Mouse (Mus musculus) brain, adult 2 months (tissue): Measurements from ENCODE around the gene 0610040J01Rik.
"Not testable (repeated sequence)": the region's sequence is repeated elsewhere in the genome, so short reads cannot be mapped to it uniquely, and the experiment has no call there.

Experiments used
- DNase-seq: peaks from one replicate; pipeline ENCODE4 v3.0.0; 2011; ENCODE audit warnings: low read depth, low spot score

The 0610040J01Rik gene

GRCm38 (mm10) chr5:63828380-63829185 lies 16.4 kb downstream of the 0610040J01Rik start:
- no peak for DNase-seq

- DNase-seq: peak; percentile 14
Measured at GRCm38 (mm10) chr5:63831054-63831453, 18.9 kb downstream of the 0610040J01Rik start.

GRCm38 (mm10) chr5:63833955-63834354 lies 21.8 kb downstream of the 0610040J01Rik start:
- DNase-seq: no peak

GRCm38 (mm10) chr5:63834435-63834834 lies 22.3 kb downstream of the 0610040J01Rik start:
- DNase-seq: no peak

GRCm38 (mm10) chr5:63837115-63837514 lies 25.0 kb downstream of the 0610040J01Rik start:
- no peak for DNase-seq

GRCm38 (mm10) chr5:63837851-63838250 lies 25.7 kb downstream of the 0610040J01Rik start:
- no peak for DNase-seq

- no peak for DNase-seq
Measured at GRCm38 (mm10) chr5:63839801-63840416, 27.7 kb downstream of the 0610040J01Rik start.

GRCm38 (mm10) chr5:63847080-63847479 lies 34.9 kb downstream of the 0610040J01Rik start:
- DNase-seq: no peak

- no peak for DNase-seq
Measured at GRCm38 (mm10) chr5:63847541-63848226, 35.5 kb downstream of the 0610040J01Rik start.

- DNase-seq: peak; percentile 8
Measured at GRCm38 (mm10) chr5:63858901-63859300, 46.7 kb downstream of the 0610040J01Rik start.

GRCm38 (mm10) chr5:63867421-63867820 lies 55.3 kb downstream of the 0610040J01Rik start:
- DNase-seq: no peak

- peak; percentile 83 for DNase-seq
Measured at GRCm38 (mm10) chr5:63872176-63872932, 60.2 kb downstream of the 0610040J01Rik start.

- DNase-seq: no peak
Measured at GRCm38 (mm10) chr5:63874880-63875279, 62.7 kb downstream of the 0610040J01Rik start.

GRCm38 (mm10) chr5:63876081-63876480 lies 63.9 kb downstream of the 0610040J01Rik start:
- no peak for DNase-seq

- DNase-seq: no peak
Measured at GRCm38 (mm10) chr5:63879026-63879425, 66.9 kb downstream of the 0610040J01Rik start.

GRCm38 (mm10) chr5:63886292-63886691 lies 74.1 kb downstream of the 0610040J01Rik start:
- no peak for DNase-seq

- DNase-seq: peak; percentile 56
Measured at GRCm38 (mm10) chr5:63886709-63887108, 74.5 kb downstream of the 0610040J01Rik start.

GRCm38 (mm10) chr5:63887111-63887510 lies 74.9 kb downstream of the 0610040J01Rik start:
- no peak for DNase-seq

GRCm38 (mm10) chr5:63891241-63891640 lies 79.1 kb downstream of the 0610040J01Rik start:
- no peak for DNase-seq

GRCm38 (mm10) chr5:63891912-63892311 lies 79.7 kb downstream of the 0610040J01Rik start:
- DNase-seq: no peak

- DNase-seq: not testable (repeated sequence)
Measured at GRCm38 (mm10) chr5:63897001-63897819, 85.0 kb downstream of the 0610040J01Rik start.
